Mouse (Mus musculus): ENCODE data around the gene Sec16a.
A peak's percentile ranks its signal among the peaks of the same experiment; 100 is the strongest.

Sec16a gene

GRCm38 (mm10) chr2:26439671-26440070 is 5.3 kb downstream of the Sec16a start:
- DNase-seq (ENCODE audit: low spot score), result no peak

GRCm38 (mm10) chr2:26438373-26438772 is 6.6 kb downstream of the Sec16a start:
- no peak for DNase-seq (ENCODE audit: low spot score)

DNA sequence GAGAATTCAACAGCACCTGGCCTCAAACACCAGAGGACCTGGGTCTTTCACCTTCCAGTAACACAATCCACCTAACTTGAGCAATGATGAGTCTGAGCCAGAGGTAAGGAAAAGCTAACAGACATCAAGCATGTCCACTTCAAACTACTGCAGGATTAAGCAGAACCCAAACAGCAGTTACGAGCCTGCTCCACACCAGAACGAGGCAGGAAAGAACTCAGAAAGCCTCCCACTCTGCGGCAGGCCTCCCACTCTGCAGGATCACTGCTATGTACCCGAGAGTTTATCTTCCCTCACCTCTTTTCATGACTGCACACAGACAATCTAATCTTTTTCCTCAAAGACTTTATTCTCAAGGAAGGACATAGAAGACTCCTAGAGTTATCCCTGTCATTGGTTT is 7.8 kb downstream of the Sec16a start:
- no peak for DNase-seq (ENCODE audit: low spot score)

- no peak for DNase-seq (ENCODE audit: low spot score)
These were observed 10.0 kb downstream of the Sec16a start for GRCm38 (mm10) chr2:26434791-26435572.

GRCm38 (mm10) chr2:26429851-26430250 is 15.2 kb downstream of the Sec16a start:
- no peak for DNase-seq (ENCODE audit: low spot score)

DNA sequence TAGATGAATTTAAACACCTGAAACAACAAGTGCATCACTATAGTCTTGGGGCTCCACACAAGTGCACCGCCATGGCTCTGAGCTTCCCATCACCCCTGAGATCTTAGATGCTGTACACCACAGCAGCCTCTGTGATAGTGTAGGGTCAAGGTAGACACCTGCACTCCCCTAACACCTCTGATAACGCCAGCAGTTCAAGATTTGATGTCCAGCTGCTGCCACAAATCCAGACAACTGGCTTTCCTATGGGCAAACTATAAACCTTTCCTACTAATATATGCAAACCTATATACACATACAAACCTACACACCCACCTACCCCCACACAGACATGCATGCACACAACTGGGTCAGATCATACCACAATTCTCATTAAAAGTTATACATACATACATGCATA is 20.5 kb downstream of the Sec16a start:
- DNase-seq (ENCODE audit: low spot score), result no peak

DNA sequence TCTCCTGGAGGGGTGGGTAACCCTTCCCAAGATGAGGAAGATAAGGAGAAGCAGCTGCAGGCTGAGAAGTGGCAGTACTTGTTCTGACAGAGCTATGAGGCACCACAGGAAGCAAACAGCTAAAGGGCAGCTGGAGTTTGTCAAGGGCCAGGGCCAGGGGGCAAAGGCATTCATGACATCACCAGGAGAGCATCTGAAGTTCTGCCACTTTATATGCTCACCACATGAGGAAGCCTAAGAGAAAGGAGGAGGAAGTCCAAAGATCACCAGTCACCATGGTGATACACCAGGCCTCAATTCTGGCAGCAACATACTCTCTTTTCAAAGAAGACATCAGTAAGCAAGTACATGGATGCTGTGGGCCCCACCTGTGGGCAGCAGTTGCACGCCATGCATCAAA is 21.9 kb downstream of the Sec16a start:
- no peak for DNase-seq (ENCODE audit: low spot score)

DNA sequence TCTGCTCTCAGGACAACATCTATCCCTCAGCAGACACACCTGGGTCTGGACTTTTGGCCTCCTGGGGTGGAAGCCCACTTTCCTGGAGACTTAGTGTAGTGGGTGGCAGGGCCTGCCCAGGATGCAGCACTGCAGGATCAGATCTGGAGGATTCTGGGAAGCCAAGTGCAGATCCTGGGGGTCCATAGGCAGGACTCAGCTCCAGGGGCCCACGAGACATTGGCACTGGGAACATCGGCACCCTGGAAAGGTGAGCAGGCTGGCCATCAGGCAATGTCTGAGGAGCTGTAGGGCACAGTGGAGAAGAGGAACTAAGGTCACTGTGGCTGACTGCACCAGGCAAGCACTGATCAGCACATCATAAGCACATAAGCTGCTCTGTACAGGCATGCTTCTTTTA is 23.0 kb downstream of the Sec16a start:
- DNase-seq (ENCODE audit: low spot score), result no peak

GRCm38 (mm10) chr2:26418120-26418519 is 26.9 kb downstream of the Sec16a start:
- no peak for DNase-seq (ENCODE audit: low spot score)

- no peak for DNase-seq (ENCODE audit: low spot score)
These were observed 27.9 kb downstream of the Sec16a start for GRCm38 (mm10) chr2:26417066-26417465.

DNA sequence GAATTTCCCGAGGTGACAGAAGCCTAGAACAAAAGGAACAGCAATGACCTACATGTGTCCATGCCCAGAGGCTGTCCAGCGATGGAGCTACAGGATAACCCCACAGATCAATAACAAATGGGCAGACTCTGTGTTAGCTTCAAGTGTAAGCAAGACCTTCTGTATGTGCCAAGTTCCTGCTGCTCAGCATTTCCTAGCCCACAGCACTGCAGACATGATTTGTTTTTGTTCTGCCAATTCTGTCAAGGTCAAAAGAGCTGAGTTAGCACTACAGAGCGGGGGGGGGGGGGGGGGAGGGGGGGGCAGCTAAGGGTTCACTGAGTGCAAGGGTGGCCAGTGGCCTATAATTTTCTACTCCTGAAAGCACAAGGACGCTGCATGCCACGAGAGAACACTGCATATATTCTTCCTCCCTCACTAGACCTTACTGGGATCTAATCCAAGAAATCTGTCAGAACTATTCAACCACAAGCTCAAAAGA is 34.0 kb downstream of the Sec16a start:
- no peak for DNase-seq (ENCODE audit: low spot score)

- no peak for DNase-seq (ENCODE audit: low spot score)
These were observed 34.9 kb downstream of the Sec16a start for GRCm38 (mm10) chr2:26410091-26410490.

DNA sequence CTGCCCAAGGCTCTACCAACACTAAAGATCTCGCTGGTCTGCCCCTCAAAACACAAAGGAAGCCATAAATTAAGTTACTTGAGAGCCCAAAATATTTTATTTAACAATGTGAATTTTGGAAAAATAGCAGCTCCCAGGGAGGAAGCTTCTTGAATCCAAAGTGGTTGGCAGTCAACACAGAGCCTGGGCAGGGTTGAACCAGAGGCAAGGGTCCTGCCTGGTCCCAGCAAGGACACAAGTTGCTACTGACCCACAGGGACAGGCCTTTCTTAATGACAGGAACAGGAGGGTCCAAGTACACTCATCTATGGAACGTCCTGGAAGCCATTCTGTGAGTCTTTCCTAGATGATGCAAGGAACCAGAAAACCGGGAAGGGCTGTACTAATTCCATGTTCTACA is 35.7 kb downstream of the Sec16a start:
- no peak for DNase-seq (ENCODE audit: low spot score)

DNA sequence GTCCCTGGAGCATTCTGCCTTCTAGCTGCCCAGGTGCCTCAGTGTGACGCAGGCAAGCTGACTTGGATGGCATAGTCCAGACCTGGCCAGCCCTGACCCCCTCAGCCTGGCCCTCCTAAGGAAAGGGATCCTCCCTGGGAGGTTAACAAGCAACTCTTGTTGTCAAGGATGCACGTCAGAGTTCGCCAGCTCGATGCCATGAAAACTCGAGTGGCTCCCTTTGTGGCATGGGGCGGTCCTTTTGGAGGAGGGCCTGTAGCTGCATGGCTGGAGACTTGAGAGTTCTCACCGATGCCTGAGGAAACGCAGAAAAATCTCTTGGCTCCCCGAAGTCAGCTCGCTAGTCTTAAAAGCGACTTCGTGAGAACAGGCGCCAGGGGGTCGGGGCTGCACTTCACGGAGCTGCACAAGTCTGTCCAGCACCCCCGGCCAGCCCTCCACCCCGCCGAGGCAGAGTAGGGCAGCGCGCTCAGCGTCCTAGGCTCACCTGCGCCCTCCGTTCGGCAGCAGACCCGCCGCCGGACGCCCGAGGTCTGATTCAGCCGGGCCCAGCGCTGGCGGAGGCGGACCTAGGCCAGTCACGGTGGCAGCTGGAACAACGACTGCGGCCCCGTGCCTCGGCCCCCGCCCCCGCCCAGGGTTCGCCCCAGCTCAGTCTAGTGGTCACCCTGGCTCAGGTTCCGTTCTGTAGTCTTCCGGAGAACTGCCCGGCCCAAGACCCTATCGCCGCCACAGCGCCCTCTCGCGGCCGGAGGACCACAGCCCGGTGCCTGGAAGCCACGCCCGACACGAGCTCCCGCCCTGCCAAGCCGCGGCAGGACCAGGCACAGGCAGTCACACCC is 36.3 kb downstream of the Sec16a start, which contains the start of gene Inpp5e:
Gene Inpp5e (minus strand): TSS at position 689 of the 842 bp plus-strand sequence.
- DNase-seq (ENCODE audit: low spot score), result peak; percentile 93

GRCm38 (mm10) chr2:26403306-26403705 is 41.7 kb downstream of the Sec16a start:
- no peak for DNase-seq (ENCODE audit: low spot score)

DNA sequence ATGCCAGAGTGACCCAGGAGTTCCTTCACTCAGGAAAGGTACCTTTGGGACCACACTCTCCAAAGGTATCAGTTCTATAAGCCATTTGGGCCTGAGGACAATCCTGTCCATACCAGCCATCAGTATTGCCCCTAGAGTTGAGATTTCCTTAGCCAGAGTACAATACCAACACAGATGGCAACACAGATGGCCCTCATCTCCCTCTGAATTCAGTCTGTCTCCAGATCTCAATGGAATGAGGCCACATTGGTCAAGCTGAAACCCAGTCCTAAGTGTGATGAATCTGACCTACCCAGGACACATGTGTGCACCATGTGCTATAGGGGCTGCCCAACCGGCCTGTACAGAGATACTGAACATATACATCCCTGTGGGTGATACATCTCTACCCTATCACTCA is 42.8 kb downstream of the Sec16a start:
- no peak for DNase-seq (ENCODE audit: low spot score)

DNA sequence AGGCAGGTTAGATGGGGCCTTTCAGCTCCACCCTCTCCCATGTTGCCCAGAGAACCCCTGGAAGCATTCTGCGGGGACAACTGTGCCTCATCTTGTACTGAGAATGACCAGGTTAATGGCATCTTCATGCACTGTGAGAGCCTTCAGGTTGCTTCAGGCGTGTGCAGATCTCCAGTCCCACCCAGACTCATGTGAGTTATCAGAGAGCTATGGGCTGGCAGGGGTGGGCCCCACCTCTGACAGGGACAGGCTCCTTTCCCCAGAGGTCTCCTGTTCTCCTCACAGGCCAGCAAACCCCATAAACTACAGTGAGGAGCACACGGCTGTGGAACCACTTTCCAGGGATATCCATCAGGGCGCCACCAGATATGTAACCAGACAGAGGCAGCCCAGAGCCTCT is 44.0 kb downstream of the Sec16a start:
- DNase-seq (ENCODE audit: low spot score), result no peak

DNA sequence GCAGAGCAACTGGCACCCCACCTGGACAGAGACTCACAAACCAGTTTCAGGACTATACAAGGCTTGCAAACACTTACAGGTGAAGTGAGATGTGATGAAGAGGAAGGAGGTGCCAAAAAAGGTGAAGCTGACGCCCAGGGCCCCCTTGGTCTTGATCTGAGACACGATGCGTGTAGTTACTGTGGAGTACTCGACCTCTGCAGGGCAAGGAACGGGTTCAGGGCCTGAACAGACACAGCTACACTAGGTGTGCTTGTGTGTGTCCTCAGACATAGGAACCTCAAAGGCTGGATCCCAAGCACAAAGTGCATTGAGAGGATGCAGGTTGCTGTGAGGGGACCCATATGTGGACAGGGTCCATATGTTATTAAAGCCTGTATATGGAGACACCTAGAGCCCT is 44.7 kb downstream of the Sec16a start:
- DNase-seq (ENCODE audit: low spot score), result no peak

- DNase-seq (ENCODE audit: low spot score), result no peak
These were observed 45.4 kb downstream of the Sec16a start for GRCm38 (mm10) chr2:26399647-26400046.

DNA sequence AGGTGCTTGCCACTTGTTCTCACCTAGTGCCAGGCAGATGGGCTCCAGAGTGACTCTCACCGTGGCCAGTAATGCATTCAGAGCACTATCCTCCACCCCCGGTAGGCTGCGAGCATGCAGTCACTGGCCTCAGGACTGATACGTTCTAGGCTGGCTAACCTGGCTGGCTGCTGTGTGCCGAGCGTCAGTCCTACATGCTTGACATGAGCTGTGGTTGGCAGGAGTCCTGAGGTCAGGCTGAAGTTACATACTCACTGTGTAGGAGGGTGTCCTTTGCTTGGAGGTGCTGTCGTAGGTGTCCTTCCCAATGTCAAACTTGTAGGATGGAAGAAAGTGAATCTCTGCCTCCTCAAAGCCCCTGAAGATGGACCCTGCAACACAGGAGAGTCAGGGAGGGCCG is 46.0 kb downstream of the Sec16a start:
- DNase-seq (ENCODE audit: low spot score), result no peak

GRCm38 (mm10) chr2:26391617-26392016 is 53.4 kb downstream of the Sec16a start:
- no peak for DNase-seq (ENCODE audit: low spot score)

DNA sequence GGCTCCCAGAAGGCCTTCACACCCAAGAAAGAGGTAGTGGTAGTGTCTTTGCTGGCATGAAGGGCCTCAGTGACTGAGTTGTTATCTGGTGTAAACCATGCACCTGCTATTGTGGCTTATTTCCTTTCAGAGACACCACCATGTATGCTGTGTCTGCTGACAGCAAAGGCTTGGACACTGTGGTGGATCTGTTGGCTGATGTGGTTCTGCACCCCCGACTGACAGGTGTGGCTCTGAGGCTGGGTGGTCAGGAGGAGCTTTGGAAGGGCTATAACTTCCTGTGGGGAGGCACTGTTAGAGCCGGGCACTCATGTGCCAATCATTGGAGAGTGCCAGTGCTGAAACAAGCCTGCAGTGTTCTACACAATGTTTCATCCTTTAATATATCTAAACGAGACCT is 54.1 kb downstream of the Sec16a start:
- DNase-seq (ENCODE audit: low spot score), result no peak

GRCm38 (mm10) chr2:26389154-26389690 is 55.8 kb downstream of the Sec16a start, which contains the start of the genes Entr1 and Pmpca:
Gene Entr1, minus strand, starts transcription at chr2:26389316.
Gene Pmpca, plus strand, starts transcription at chr2:26389339.
- DNase-seq (ENCODE audit: low spot score), result peak; percentile 84

Data from testis, postnatal 14 days (tissue).